Mouse (Mus musculus): ENCODE data around the gene Nacc2.

DNA sequence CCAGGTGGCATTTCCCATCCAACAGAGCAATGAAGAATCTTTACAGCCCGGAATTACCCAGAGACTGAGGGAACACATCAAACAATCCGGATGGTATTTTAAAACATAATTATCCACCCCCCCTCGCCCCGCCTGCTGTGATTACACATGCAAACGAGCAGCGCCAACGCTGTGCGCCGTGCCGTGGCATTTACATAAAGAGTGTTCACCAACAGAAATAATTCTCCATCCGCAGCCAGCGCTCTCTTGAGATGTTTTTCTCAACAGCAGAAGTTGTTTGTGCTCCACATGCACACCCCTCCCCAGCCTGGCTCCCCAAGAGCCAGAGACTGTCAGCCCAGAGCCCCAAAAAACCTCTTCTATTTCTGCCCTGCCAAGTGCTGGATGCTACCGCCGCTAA is 56.5 kb downstream of the Nacc2 start:
- no peak for TF ChIP-seq POLR2A (IDR thresholded peaks at IDR 0.05; ENCODE audit: low read depth, low read length)
- TF ChIP-seq CTCF (IDR thresholded peaks at IDR 0.05; ENCODE audit: extremely low read depth, insufficient read length, insufficient replicate concordance, low read depth, low read length), result no peak

Measured in small intestine, adult 2 months (tissue).